Comparison of ENCODE assay signal across 8 mouse cellular contexts in genomic region chr5:144223503-144223862, GRCm38 (mm10). TPM values are rescaled to one million over a fixed set of nuclear protein-coding genes. Genes with fewer than 3 reads are reported as not detected.
DNase-seq lines count a peak whose midpoint lies in the region; ATAC-seq lines count a peak whose summit lies in the region.

TSS of gene Tecpr1 (minus strand) at chr5:144223615.

- H3K4me3 ChIP-seq in lung, embryonic 16.5 days (ENCODE audit: low read length), result peak within 1 kb of the TSS; percentile 89

- H3K4me1 ChIP-seq in lung, embryonic 16.5 days (replicated peaks; ENCODE audit: control insufficient read depth, insufficient read depth, low read length), result peaks cover 11% of the 10 kb centered on the region

- peak within 1 kb of the TSS; percentile 84 for H3K27ac ChIP-seq in lung, embryonic 16.5 days (ENCODE audit: low read length)

- no peaks in the 10 kb centered on the region for H3K9me3 ChIP-seq in lung, embryonic 16.5 days (ENCODE audit: control insufficient read depth, low read length)

- WGBS in lung, embryonic 16.5 days, result 0% methylated on average over 37 of the region's 37 CpGs

- peak within 1 kb of the TSS; percentile 84 for H3K4me2 ChIP-seq in lung, embryonic 16.5 days (ENCODE audit: low read depth, low read length)

- no peaks in the 10 kb centered on the region for H3K36me3 ChIP-seq in lung, embryonic 16.5 days (ENCODE audit: control insufficient read depth, insufficient read depth, low read length)

- peak; percentile 84 for DNase-seq in MEL-GATA-1-ER (ENCODE audit: extremely low read depth, low read depth)
- DNase-seq in cerebellum, adult 8-10 months, result peak; percentile 93
- peak; percentile 95 for DNase-seq in forelimb bud, embryonic 11.5 days (ENCODE audit: low read depth, low spot score)
- peak; percentile 79 for DNase-seq in layer of hippocampus, adult 9-10 months (ENCODE audit: low spot score)
- peak; percentile 85 for DNase-seq in ovary, postnatal 10 days (ENCODE audit: low spot score)
- peak; percentile 90 to 93 for DNase-seq in thymus, postnatal 10 days (ENCODE audit: low spot score in 2 of 2)

- ATAC-seq in hematopoietic stem cell, adult 5-6 weeks (replicated peaks in 1 of 2; ENCODE audit: insufficient read depth in 1 of 2, low FRiP score in 2 of 2, low TSS enrichment in 1 of 2, low read depth in 1 of 2, poor library complexity in 2 of 2, severe bottlenecking in 2 of 2), result peak; percentile 88 to 89
- ATAC-seq in lung, embryonic 16.5 days (ENCODE audit: low read depth), result peak; percentile 98

- H3K27me3 ChIP-seq in lung, embryonic 16.5 days (ENCODE audit: control insufficient read depth, insufficient read depth, low read depth, low read length), result no peaks in the 10 kb centered on the region

- peak within 1 kb of the TSS; percentile 84 for H3K9ac ChIP-seq in lung, embryonic 16.5 days (ENCODE audit: low read length)

RNA-seq across cellular contexts. Expression of gene Tecpr1, which starts in this region (rescaled TPM):
- total RNA-seq in hematopoietic stem cell, adult 5-6 weeks (2017), result 13.3 and 23.4 TPM in 2 replicates
- 28.4 and 31.7 TPM in 2 replicates for polyA plus RNA-seq in lung, embryonic 16.5 days (2015; fragmentation: Nextera tagmentation; extraction: Ambion mirVana)

Comparison
In these comparisons a context has a peak if more than half of its experiments do, and no peak if none do; other contexts are left out.
1. Peak in every context shown above with its lines: DNase-seq, ATAC-seq, H3K4me3 ChIP-seq and H3K27ac ChIP-seq.